Mouse (Mus musculus) testis, postnatal 14 days (tissue): ENCODE results near the gene Hist1h2bb.

Source experiments
- DNase-seq: peaks from one replicate; pipeline ENCODE4 v3.0.0; 2021; ENCODE audit warnings: low spot score

Gene Hist1h2bb

DNA sequence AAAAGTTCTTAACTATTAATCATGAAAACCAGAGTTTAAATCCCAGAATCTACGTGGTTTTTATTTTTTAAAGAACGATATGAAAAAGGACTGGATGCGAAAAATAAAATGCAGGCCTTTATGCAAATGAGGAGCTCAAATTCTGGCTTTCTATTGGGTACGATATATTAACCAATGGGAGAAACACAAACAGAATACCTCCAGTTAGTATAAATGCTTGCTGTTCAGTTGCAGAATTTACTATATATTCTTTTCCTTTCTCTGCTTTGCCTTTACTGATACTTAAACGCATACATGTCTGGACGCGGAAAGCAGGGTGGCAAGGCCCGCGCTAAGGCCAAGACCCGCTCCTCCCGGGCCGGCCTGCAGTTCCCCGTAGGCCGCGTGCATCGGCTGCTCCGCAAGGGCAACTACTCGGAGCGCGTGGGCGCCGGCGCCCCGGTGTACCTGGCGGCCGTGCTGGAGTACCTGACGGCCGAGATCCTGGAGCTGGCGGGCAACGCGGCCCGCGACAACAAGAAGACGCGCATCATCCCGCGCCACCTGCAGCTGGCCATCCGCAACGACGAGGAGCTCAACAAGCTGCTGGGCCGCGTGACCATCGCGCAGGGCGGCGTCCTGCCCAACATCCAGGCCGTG lies 4.4 kb downstream of the Hist1h2bb start, which contains the start of gene Hist1h2ab:
Gene Hist1h2ab, plus strand, starts transcription at position 288 of the 639 bp plus-strand sequence.
- peak; percentile 87 for DNase-seq

- DNase-seq, result peak; percentile 48
Observed at GRCm38 (mm10) chr13:23751478-23751956, 5.0 kb downstream of the Hist1h2bb start.

DNA sequence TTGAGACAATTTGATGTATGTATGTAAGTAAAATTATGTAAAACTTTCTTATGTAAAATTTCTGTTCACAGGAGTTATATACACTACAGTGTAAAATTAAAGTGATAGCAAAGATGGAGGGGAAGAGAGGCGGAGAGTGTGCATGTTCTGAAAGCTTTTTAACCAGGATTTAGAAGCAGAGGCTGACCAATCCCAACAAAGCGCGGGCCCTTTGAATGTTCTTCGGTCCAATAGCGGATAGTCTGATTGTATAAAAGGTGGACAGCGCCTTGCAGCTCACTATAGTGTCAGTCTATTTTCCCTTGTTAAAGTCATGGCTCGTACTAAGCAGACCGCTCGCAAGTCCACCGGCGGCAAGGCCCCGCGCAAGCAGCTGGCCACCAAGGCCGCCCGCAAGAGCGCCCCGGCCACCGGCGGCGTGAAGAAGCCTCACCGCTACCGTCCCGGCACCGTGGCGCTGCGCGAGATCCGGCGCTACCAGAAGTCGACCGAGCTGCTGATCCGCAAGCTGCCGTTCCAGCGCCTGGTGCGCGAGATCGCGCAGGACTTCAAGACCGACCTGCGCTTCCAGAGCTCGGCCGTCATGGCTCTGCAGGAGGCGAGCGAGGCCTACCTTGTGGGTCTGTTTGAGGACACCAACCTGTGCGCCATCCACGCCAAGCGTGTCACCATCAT lies 5.7 kb downstream of the Hist1h2bb start, which contains the start of gene Hist1h3b:
Gene Hist1h3b, plus strand, starts transcription at position 201 of the 675 bp plus-strand sequence.
- peak; percentile 85 for DNase-seq

- peak; percentile 46 for DNase-seq
Observed at GRCm38 (mm10) chr13:23752742-23753172, 6.2 kb downstream of the Hist1h2bb start.

GRCm38 (mm10) chr13:23753314-23754078 lies 7.0 kb downstream of the Hist1h2bb start:
- DNase-seq, result no peak

DNA sequence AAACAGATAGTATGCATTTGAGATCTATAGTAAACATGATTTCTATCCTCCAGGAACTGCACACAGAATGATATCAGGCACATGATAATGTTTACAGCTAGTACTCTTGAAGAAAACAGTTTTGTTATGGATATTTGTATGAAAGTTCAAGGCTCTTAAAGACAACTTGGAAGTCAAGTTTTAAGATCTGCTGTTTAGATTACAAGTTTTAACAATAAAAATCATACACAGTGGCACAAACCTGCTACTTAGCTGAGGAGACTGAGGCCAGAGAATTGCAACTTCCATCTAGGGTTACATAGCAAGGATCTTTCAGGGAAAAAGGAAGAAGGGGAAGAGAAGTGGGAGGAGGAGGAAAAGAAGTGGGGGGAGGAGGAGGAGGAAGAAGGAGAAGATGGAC lies 8.5 kb downstream of the Hist1h2bb start:
- DNase-seq, result no peak

DNA sequence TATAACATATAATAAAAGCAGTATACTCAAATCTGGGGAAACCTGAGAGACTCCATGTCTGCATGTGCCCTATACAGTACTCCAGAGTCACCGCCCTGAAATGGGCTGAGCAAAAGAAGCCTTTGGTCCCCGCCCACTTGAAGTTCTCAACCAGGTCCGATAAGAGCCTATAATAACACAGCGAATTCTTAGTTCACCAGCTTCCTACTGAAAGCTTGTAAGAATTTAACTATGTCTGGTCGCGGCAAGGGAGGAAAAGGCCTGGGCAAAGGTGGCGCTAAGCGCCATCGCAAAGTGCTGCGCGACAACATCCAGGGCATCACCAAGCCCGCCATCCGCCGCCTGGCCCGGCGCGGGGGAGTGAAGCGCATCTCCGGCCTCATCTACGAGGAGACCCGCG lies 10.3 kb downstream of the Hist1h2bb start, which contains the start of gene Hist1h4b:
Gene Hist1h4b, plus strand, starts transcription at position 224 of the 400 bp plus-strand sequence.
- DNase-seq, result peak; percentile 95

- DNase-seq, result peak; percentile 73
Observed at GRCm38 (mm10) chr13:23757211-23757773, 10.8 kb downstream of the Hist1h2bb start.

GRCm38 (mm10) chr13:23757921-23758320 lies 11.4 kb downstream of the Hist1h2bb start:
- no peak for DNase-seq

DNA sequence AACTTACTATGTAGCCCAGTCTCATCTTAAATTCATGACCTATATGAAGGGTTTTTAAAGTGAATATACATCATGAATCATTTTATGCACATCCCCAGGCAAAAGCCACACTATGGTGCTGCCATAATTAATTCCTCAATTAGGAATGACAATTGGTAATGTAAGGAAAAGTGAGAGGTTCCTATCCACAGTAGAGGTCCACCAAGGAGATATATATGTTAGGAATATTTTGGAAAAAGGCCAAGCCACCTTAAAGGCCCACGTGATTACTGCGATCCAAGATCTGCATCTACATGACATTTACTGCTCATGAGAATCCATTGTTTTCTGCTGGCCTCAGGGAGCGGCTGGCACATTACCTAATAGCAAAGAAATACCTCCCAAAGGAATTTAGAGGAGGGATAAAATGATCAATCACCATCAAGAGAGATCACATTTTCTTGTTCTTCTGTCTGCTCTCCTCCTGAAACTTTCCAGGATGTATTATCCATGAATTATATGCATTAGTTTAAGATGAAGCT lies 12.8 kb downstream of the Hist1h2bb start:
- no peak for DNase-seq

DNA sequence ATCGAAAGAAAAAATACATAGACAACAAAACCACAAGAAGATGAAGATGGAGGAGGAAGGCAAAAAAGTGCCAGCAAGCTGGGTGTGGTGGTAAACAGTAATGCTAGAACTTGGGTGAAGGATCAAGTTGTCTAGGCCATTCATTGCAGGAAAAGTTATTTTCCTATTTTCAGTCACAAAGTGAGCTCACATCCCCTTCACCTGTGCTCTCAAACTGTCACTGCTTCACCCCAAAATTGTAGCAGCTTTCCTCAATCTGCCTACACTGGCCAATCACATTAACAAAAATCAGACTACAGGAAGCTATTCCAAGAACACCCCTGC lies 13.3 kb downstream of the Hist1h2bb start:
- no peak for DNase-seq

GRCm38 (mm10) chr13:23760240-23760971 lies 13.9 kb downstream of the Hist1h2bb start:
- no peak for DNase-seq

- peak; percentile 98 for DNase-seq
Observed at GRCm38 (mm10) chr13:23760972-23761864, 14.7 kb downstream of the Hist1h2bb start, which contains the start of gene Hist1h4a. TSS of gene Hist1h4a (minus strand) at chr13:23761230.

DNA sequence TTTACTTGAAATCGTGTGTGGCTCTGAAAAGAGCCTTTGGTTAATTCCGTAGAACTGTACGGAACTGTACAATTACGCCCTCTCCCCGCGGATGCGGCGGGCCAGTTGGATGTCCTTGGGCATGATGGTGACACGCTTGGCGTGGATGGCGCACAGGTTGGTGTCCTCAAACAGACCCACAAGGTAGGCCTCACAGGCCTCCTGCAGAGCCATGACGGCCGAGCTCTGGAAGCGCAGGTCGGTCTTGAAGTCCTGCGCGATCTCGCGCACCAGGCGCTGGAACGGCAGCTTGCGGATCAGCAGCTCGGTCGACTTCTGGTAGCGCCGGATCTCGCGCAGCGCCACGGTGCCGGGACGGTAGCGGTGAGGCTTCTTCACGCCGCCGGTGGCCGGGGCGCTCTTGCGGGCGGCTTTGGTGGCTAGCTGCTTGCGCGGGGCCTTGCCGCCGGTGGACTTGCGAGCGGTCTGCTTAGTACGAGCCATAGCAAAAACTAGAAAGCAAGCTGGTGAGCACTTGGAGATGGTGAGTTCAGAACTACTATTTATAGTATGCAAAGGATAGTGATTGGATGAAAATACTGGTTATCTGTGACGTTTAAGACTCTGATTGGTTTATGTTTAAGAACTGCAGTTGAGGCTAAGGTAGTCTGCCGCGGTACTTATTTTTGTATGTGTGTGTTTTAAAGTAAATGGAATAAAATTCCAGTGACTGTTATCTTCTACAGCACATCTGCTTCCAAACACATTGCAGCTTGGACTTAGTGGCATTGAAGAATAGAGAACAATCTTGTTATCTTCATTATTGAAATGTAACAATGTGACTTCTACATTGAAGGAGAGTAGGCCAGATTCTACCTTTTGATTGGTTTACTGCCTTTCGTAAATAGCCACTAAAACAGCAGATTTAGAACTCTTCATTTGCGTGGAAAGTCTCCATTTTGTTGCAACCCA lies 15.6 kb downstream of the Hist1h2bb start, which contains the start of gene Hist1h3a:
Gene Hist1h3a, minus strand, starts transcription at position 516 of the 951 bp plus-strand sequence.
- DNase-seq, result peak; percentile 87

DNA sequence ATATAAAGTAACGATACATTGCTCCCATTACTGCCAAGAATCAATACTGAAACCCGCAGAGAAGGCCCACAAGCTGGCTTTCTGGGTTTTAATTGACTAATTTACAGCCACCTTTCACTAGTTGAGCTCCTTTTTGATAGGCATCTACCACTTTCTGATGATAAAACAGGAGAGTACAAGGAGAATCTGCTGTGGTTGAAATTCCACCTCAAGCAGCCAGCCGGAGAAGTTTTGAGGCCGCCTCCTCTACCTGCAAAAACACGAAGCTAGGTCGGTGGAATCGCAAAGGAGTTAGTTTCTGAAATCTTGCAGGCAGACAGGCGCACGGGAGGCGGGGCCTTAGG lies 16.7 kb downstream of the Hist1h2bb start:
- no peak for DNase-seq

DNA sequence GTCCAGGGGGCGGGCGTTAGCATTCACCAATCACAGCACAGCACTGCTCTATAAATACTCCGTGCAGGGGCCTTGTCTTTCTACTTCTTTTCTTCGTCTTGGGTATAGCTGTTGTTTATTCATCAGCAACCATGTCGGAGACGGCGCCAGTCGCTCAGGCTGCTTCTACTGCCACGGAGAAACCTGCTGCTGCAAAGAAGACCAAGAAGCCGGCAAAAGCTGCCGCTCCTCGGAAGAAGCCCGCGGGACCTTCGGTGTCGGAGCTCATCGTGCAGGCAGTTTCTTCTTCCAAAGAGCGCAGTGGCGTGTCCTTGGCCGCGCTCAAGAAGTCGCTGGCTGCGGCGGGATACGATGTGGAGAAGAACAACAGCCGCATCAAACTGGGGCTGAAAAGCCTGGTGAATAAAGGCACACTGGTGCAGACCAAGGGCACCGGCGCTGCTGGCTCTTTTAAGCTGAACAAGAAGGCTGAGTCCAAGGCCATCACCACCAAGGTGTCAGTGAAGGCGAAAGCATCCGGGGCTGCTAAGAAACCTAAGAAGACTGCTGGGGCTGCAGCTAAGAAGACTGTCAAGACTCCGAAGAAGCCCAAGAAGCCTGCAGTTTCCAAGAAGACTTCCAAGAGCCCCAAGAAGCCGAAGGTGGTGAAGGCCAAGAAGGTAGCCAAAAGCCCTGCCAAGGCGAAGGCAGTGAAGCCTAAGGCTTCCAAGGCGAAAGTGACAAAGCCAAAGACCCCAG lies 17.2 kb downstream of the Hist1h2bb start, which contains the start of gene Hist1h1a:
Gene Hist1h1a, plus strand, starts transcription at position 81 of the 738 bp plus-strand sequence.
- DNase-seq, result peak; percentile 94

- peak; percentile 58 for DNase-seq
Observed at GRCm38 (mm10) chr13:23764324-23765171, 18.0 kb downstream of the Hist1h2bb start.
